Mouse (Mus musculus): ENCODE results near the gene Irak1. TPM values are rescaled to one million over a fixed set of nuclear protein-coding genes. Genes with fewer than 3 reads are reported as not detected.

Gene Irak1
- polyA plus RNA-seq, 1 experiment from 2014 or later: 53.9 TPM

DNA sequence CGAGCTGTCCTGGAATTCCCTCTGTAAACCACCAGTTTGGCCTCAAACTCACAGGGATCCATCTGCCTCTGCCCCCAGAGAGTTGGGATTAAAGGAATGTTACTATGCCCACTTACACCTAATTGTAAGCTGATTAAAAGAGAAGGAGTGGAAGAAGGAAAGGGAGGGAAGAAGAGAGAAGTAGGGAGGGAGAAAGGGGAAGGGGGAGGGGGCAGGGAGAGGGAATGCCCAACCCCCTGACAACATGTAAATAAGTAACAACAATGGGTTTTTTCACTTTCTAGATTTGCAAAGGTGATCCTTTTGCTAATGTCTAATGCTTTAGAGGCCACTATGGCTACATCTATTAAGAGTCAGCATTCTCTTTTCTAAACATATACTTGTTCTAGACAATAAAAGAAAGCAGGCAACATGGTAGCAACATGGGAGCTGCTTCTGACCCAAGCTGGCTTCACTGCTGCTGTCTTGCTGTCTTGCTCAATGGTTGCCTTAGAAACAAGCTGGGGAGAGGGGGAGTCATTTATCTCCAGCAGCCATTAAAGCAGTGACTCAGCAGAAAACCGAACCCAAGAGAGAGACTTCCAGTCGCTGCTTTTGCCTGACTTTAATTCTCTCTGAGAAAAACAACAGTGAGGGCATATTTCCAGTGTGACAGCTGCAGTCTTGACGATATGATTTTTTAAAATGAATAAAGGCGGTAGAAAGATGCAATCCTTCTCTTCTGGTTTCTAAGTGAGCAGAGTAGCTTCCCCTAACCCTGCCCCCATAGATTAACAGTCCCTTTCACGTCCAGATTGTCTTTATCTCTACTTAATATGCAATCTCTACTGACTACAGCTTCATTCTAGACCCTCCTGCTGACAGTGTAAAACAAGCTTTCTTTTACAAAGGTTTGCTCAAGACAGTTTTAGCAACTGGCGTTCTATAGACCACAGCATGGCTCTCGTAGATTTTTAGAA is 24.5 kb downstream of the Irak1 start:
- Histone ChIP-seq H3K27me3 (no peaks in the 10 kb centered on the region), H3K4me3 (no peak overlapping the region), H3K9me3 (replicated peaks) (no peaks in the 10 kb centered on the region), H3K36me3 (no peaks in the 10 kb centered on the region), H3K4me2 (replicated peaks) (peak overlapping the region; percentile 36), H3K9ac (no peak overlapping the region), H3K27ac (peak overlapping the region; percentile 73), H3K4me1 (peaks cover 3% of the 10 kb centered on the region; the same call in 1 of the 2 replicates)
- WGBS: 25% methylated on average over 8 of the region's 8 CpGs
- ATAC-seq (ENCODE audit: low FRiP score): peak; percentile 91

DNA sequence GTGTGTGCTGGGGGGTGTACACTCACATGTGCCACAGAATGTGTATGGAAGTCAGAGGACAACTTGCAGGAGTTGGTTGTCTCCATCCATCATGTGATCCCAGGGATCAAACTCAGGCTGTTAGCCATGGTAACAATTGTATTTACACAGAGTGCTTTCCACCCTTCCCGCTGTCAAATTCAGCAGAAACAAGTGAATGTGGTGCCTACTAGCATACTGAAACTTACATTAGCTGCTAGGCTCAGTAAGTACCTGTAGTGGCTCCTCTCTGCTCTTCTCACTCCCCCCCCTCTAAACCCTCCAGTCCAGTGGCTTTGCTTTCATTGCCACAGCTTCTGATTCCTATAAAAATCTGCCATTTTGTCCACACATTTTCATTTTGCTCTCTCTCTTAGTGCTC is 45.9 kb downstream of the Irak1 start:
- H3K27ac ChIP-seq: no peak overlapping the region
- H3K9ac ChIP-seq: no peak overlapping the region
- H3K9me3 ChIP-seq (replicated peaks): no peaks in the 10 kb centered on the region
- H3K27me3 ChIP-seq: no peaks in the 10 kb centered on the region
- no peak overlapping the region for H3K4me3 ChIP-seq
- H3K4me2 ChIP-seq (replicated peaks): no peak overlapping the region
- 80% methylated on average over 1 of the region's 1 CpGs for WGBS
- H3K4me1 ChIP-seq: no peaks in the 10 kb centered on the region
- ATAC-seq (ENCODE audit: low FRiP score): no peak
- no peaks in the 10 kb centered on the region for H3K36me3 ChIP-seq

DNA sequence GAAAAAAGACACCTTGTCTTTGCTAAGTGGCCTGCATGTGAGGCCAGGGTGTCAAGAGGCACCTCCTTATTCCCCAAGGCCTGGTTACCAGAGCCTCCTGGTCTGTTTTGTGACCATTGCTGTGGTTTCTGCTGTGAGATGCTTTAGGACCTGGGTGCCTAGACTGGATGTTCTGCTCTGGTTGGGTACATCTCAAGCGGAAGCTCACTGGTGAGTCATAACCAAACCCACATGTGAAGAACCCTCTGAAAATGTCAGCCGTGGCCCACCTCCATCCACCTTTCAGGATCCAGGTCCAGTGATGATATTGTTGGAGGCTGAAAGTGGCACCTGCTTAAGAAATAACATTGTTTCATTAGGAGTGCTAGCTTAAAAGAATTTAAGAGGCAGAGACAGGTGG is 47.4 kb downstream of the Irak1 start:
- no peak overlapping the region for H3K4me2 ChIP-seq (replicated peaks)
- no peaks in the 10 kb centered on the region for H3K27me3 ChIP-seq
- ATAC-seq (ENCODE audit: low FRiP score): no peak
- H3K9ac ChIP-seq: no peak overlapping the region
- H3K27ac ChIP-seq: no peak overlapping the region
- H3K4me3 ChIP-seq: no peak overlapping the region
- no peaks in the 10 kb centered on the region for H3K36me3 ChIP-seq
- 92% methylated on average over 2 of the region's 2 CpGs for WGBS
- H3K4me1 ChIP-seq: no peaks in the 10 kb centered on the region
- no peaks in the 10 kb centered on the region for H3K9me3 ChIP-seq (replicated peaks)

DNA sequence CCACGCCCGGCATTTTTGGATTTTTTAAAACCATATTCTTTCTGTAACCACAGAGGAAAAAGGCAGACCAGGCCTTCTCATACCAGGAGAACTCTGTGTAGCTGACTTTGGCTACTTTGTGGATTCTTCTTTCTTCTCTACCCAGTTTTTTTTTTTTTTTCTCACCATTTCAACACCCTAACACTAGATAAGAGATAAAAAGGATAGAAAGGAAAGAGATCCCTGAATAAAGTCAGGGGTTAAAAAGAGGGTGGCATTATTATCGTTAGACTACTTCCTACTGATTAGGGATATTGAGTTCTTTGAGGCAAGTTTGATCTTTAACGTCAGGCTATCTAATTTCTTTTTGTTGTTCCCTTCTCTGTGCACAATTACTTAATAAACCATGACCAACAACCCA is 50.9 kb downstream of the Irak1 start:
- WGBS: 79% methylated on average over 4 of the region's 4 CpGs
- no peak overlapping the region for H3K4me3 ChIP-seq
- H3K36me3 ChIP-seq: no peaks in the 10 kb centered on the region
- no peaks in the 10 kb centered on the region for H3K27me3 ChIP-seq
- no peak overlapping the region for H3K4me2 ChIP-seq (replicated peaks)
- H3K9ac ChIP-seq: no peak overlapping the region
- H3K4me1 ChIP-seq: no peaks in the 10 kb centered on the region
- H3K27ac ChIP-seq: no peak overlapping the region
- no peaks in the 10 kb centered on the region for H3K9me3 ChIP-seq (replicated peaks)
- no peak for ATAC-seq (ENCODE audit: low FRiP score)

DNA sequence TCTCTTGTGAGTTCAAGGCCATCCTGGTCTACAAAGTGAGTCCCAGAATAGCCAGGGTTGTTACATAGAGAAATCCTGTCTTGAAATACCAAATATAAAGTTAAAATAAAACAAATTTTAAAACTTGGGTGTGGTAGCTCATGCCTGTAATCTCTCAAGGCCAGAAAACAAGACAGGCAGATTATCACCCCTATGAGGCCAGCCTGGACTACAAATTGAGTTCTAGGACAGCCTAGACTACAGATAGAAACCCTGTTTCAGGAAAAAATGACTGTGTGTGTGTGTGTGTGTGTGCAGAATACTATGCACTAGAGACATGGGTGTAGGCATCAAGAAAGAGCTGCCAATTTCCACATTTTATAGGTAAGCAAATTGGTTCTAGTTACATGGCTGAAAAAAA is 52.9 kb downstream of the Irak1 start:
- H3K4me1 ChIP-seq: no peaks in the 10 kb centered on the region
- no peak overlapping the region for H3K9ac ChIP-seq
- H3K27ac ChIP-seq: no peak overlapping the region
- ATAC-seq (ENCODE audit: low FRiP score): no peak
- no peaks in the 10 kb centered on the region for H3K27me3 ChIP-seq
- H3K36me3 ChIP-seq: no peaks in the 10 kb centered on the region
- no peak overlapping the region for H3K4me3 ChIP-seq
- no peak overlapping the region for H3K4me2 ChIP-seq (replicated peaks)
- H3K9me3 ChIP-seq (replicated peaks): no peaks in the 10 kb centered on the region

DNA sequence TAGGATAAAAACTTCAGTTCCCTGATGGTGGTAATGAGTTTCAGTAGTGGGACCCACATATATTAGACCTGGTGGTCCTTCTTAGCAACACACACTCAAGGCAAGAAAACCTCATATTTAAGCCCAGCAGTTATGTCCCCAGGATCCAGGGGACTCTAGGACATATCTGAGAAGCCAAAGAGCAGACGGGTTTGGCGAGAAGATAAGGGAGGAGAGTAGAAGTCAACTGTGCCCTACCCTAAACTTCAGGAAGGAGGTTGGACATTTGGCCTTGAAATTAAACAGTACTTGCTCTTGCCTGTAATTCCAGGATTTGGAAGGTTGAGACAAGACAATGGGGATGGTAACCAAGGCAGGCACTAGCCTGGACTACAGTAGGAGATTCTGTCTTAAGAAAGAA is 54.0 kb downstream of the Irak1 start:
- Histone ChIP-seq H3K36me3 (no peaks in the 10 kb centered on the region), H3K4me3 (no peak overlapping the region), H3K9ac (no peak overlapping the region), H3K4me1 (no peaks in the 10 kb centered on the region), H3K9me3 (replicated peaks) (no peaks in the 10 kb centered on the region), H3K27ac (no peak overlapping the region), H3K4me2 (replicated peaks) (no peak overlapping the region), H3K27me3 (no peaks in the 10 kb centered on the region)
- 100% methylated on average over 2 of the region's 2 CpGs for WGBS
- no peak for ATAC-seq (ENCODE audit: low FRiP score)

DNA sequence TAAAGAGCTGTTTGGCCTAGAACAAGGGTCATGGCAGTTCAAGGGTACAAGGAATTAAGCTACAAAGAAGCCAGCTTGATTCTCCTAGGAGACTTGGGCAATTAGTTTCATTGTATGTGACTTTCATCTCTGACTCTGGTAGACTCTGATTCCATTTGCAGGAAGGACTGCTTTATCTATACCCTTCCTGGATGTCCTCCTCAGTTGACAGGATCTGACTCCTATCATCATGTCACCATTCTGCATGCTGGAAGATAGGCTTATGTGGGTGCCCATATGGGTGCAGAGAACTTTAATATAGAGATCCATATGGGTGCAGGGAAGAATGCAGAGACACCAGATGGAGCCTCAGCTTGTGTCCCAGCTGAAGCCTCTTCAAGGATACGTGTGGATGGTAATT is 54.6 kb downstream of the Irak1 start:
- Histone ChIP-seq H3K4me3 (no peak overlapping the region), H3K4me2 (replicated peaks) (no peak overlapping the region), H3K4me1 (peaks cover 5% of the 10 kb centered on the region), H3K36me3 (no peaks in the 10 kb centered on the region), H3K27me3 (no peaks in the 10 kb centered on the region), H3K9ac (no peak overlapping the region), H3K27ac (no peak overlapping the region), H3K9me3 (replicated peaks) (no peaks in the 10 kb centered on the region)
- no peak for ATAC-seq (ENCODE audit: low FRiP score)
- 70% methylated on average over 1 of the region's 1 CpGs for WGBS

DNA sequence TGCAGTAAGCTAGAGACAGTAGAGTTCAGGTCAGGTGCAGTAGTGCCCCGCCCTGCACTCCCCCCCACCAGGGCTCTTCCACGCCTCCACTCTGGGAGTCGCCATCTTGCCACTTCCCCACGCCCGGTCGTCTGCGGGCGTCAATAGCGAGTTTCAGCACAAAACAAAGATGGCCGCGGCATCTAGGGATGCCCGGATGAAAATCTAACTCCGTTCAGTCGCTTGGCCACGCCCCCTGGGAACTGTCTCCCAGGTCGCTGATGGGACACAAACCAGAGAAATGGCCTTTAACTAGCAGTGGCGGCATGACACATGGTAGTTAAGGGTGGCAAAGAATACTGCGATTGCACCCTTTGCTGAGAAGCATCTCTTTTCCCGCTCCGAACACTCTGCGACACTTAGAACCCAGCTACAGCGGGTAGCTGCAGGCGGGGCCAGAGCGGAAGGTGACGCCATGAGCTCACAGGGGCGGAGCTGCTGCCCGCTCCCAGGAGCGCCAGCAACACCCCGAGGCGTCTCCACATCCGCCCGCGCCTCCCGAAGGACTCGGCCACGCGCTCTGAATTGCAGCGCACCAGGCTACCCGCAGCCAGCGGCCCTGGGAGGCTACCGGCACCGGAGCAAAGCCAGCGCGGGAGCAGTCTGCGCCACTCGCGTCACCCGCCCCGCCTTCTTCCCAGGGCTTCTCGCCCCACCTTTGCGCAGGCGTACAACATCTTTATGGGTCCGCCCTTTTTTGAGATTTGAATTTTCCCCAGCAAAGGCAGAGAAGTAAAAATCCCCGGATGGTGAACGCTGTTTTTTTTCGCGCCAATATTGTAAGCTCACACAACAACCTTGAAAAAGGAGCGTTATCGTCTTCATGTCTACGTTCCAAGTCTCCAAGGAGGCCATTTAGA is 56.3 kb downstream of the Irak1 start:
- H3K9ac ChIP-seq: peak overlapping the region; percentile 79
- H3K27ac ChIP-seq: peak overlapping the region; percentile 99
- no peaks in the 10 kb centered on the region for H3K9me3 ChIP-seq (replicated peaks)
- WGBS: 17% methylated on average over 54 of the region's 60 CpGs
- no peaks in the 10 kb centered on the region for H3K36me3 ChIP-seq
- peak overlapping the region; percentile 64 for H3K4me3 ChIP-seq
- peaks cover 20% of the 10 kb centered on the region for H3K4me1 ChIP-seq
- ATAC-seq (ENCODE audit: low FRiP score): peak; percentile 89
- peak overlapping the region; percentile 48 for H3K4me2 ChIP-seq (replicated peaks)
- no peaks in the 10 kb centered on the region for H3K27me3 ChIP-seq

DNA sequence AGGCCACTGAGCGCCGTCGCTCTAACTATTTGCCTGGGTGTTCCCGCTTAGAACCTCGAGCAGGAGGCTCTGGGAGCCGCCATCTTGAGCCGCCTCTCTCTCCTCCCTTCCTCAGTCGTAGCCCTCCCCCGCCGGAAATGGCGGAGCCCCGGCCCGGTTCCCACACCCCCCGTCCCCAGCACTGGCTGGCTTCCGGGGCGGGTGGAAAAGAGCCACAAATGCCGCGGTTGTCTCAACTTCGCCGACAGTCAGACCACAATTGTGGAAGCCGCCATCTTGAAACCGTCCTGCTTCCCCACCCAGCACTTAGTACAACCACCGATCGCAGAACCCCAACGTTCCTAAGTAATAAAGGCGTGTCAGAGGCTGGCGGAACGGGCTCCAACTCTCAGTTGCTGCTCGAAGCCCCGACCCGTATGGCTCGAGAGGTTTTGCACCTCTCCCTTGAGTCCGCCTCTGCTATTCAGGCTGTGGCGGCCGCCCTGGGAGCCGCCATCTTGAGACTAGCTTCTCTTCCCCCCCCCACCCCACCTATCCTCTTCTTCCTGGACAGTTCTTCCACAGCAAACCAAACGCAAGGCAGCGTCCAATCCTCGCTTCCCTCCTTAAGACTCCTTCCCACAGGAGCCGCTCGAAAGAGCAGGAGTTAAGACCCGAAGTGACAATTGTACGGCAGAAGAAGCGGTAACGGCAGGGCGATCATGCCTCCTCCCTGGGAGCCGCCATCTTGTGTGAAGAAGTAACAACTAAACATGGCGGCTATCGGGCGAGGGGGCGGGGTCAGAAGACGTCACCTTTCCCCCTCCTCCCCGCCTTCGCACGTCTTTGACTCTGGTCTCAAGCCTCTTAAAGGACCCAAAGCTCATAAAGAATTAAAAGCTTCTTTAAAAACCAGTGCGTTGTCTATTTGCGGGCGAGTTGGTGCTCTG is 57.2 kb downstream of the Irak1 start, which contains the start of gene Hcfc1:
Gene Hcfc1 (minus strand): TSS at position 110 of the 929 bp plus-strand sequence.
- peak within 1 kb of the TSS; percentile 73 for H3K4me2 ChIP-seq (replicated peaks)
- peak within 1 kb of the TSS; percentile 64 for H3K4me3 ChIP-seq
- no peaks in the 10 kb centered on the region for H3K27me3 ChIP-seq
- H3K4me1 ChIP-seq: peaks cover 24% of the 10 kb centered on the region
- ATAC-seq (ENCODE audit: low FRiP score): peak; percentile 82
- peak within 1 kb of the TSS; percentile 79 for H3K9ac ChIP-seq
- 19% methylated on average over 56 of the region's 58 CpGs for WGBS
- H3K36me3 ChIP-seq: no peaks in the 10 kb centered on the region
- H3K9me3 ChIP-seq (replicated peaks): no peaks in the 10 kb centered on the region
- peak within 1 kb of the TSS; percentile 99 for H3K27ac ChIP-seq

DNA sequence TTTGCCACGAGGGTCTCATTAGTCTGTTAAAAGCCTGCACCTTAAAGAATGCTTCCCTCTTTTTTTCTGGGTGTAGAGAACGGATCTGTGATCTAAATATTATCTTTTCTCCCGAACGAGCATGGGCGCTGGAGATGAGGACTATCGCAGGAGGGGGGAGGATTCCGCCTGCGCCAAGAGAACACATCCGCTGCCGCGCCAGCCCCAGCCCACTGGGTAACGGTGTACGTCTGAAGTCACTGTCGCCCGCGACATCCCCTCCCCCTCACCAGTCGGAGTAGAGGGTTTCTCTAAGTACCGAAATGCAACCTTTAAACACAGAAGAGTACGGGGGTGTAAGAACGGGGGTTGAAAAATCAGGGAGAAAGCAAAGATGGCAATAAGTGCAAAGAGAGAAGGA is 58.4 kb downstream of the Irak1 start:
- Histone ChIP-seq H3K27me3 (no peaks in the 10 kb centered on the region), H3K4me1 (peaks cover 24% of the 10 kb centered on the region), H3K4me2 (replicated peaks) (peak overlapping the region; percentile 73), H3K9ac (peak overlapping the region; percentile 79), H3K9me3 (replicated peaks) (no peaks in the 10 kb centered on the region), H3K27ac (peak overlapping the region; percentile 99; the same call in 1 of the 2 replicates), H3K4me3 (peak overlapping the region; percentile 64), H3K36me3 (0 out of 2 replicates have a peak, but pooled peaks cover 3% of the 10 kb centered on the region)
- ATAC-seq (ENCODE audit: low FRiP score): no peak
- WGBS: 15% methylated on average over 20 of the region's 20 CpGs

DNA sequence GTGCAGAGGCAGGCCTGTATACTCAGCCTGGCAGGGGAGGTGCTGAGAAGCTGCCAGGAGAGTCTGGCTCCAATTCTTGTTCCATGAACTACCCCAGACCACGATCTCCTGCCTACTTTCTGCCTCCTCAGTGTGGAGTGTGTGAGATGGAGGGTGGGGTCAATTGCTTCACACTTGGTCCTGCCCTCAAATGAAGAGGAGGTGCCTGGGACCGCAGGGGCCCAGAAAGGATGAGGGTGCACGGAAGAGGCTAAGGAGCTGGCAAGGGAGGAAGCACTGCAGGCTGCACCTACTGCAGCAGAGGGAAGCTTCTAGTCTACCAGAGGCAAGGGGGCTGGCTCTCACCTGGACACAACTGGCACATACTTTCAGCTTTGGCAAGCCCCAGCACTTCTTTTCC is 59.4 kb downstream of the Irak1 start:
- peaks cover 24% of the 10 kb centered on the region for H3K4me1 ChIP-seq
- H3K9me3 ChIP-seq (replicated peaks): no peaks in the 10 kb centered on the region
- H3K36me3 ChIP-seq: 0 out of 2 replicates have a peak, but pooled peaks cover 3% of the 10 kb centered on the region
- H3K9ac ChIP-seq: peak overlapping the region; percentile 79
- no peaks in the 10 kb centered on the region for H3K27me3 ChIP-seq
- no peak for ATAC-seq (ENCODE audit: low FRiP score)
- no peak overlapping the region for H3K27ac ChIP-seq
- peak overlapping the region; percentile 73 for H3K4me2 ChIP-seq (replicated peaks)
- peak overlapping the region; percentile 64 for H3K4me3 ChIP-seq
- WGBS: 58% methylated on average over 3 of the region's 3 CpGs
